Mouse (Mus musculus): ENCODE measurements around the gene Plekha7. TPM values are rescaled to one million over a fixed set of nuclear protein-coding genes. Genes with fewer than 3 reads are reported as not detected.

Gene Plekha7
- polyA plus RNA-seq, 1 experiment from 2014 or later, result 6.7 TPM

DNA sequence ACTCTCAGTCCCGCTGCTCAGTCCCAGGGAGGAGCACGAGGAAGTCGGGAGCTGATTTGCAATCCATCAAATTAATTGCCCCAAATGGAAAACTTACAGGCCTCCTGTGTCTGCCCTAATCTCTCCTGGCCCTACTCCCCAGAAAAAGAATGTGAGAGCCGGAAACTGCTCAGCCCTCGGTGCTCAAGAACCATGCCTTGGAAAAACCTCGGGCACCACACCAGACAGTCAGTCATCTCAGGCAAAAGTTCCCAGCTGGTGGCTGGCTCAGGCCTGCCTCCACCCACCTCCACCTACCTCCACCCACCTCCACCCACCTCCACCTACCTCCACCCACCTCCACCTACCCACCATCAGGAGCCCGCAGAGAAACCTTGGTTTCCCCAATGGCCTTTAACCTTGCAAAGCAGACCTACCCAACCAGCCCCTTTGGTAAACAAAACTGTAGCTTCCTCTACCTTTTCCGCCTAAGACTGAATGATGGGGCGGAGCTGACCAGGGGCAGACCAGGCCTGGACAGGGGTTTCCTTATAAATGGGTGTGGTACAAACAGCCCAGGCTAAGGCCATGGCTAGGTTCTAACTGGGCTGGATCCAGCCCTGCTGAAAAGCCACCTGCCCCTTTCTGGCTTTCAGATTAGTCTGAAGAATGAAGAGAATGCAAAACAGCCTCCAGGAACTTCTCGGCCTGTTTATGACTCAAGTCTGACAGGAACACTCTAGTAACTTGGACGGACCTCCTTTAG, 21.4 kb downstream of the Plekha7 start:
- no peak overlapping the region for H3K4me2 ChIP-seq
- no peaks in the 10 kb centered on the region for H3K9me3 ChIP-seq
- no peak for ATAC-seq (ENCODE audit: low read depth)
- peaks cover 20% of the 10 kb centered on the region for H3K4me1 ChIP-seq (replicated peaks)
- WGBS, result 43% methylated on average over 11 of the region's 11 CpGs
- H3K9ac ChIP-seq, result no peak overlapping the region
- H3K4me3 ChIP-seq, result no peak overlapping the region
- H3K36me3 ChIP-seq, result no peaks in the 10 kb centered on the region
- H3K27ac ChIP-seq (replicated peaks), result no peak overlapping the region
- no peaks in the 10 kb centered on the region for H3K27me3 ChIP-seq

DNA sequence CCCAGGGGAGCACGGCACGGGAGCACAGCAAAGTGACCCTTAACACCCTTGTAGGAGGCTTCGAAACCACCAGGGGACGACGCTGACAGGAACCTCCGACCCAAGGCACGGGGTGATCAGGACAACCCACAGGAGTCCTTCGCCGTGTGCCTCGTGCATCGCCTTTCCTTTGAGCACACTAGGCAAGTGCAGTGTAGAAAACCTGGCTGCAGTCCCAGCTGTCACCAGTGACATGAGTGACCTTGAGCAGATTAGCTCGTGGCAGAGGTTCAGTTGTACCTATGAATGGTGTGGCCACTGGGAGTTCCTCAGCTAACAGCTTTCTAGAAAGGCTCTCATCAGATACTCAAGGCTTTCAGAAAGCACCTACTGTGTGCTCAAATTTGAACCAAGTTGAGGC, 22.0 kb downstream of the Plekha7 start:
- no peaks in the 10 kb centered on the region for H3K36me3 ChIP-seq
- no peak for ATAC-seq (ENCODE audit: low read depth)
- peaks cover 26% of the 10 kb centered on the region for H3K4me1 ChIP-seq (replicated peaks)
- H3K9ac ChIP-seq, result no peak overlapping the region
- H3K27me3 ChIP-seq, result no peaks in the 10 kb centered on the region
- 76% methylated on average over 12 of the region's 12 CpGs for WGBS
- no peak overlapping the region for H3K27ac ChIP-seq (replicated peaks)
- no peak overlapping the region for H3K4me2 ChIP-seq
- H3K9me3 ChIP-seq, result no peaks in the 10 kb centered on the region
- no peak overlapping the region for H3K4me3 ChIP-seq

DNA sequence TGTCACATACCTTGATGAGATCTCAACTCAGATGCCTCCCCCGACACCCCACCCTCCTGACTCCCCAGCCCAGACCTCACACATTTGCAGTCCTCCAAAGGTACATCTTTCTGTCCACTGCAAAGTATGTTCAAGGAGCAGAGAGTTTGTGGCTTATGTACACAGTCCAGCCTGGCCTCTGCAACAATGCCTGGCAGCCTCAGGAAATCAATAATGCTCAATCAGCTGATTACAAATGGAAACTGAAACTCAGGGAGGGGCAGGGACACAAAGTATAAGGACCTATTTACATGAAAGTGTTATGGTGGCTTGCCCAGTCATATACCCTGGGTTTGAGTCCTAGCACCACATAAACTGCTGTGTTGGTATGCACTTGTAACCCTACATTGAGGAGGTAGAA, 23.0 kb downstream of the Plekha7 start:
- Histone ChIP-seq H3K4me3 (no peak overlapping the region), H3K9ac (no peak overlapping the region), H3K4me1 (replicated peaks) (peaks cover 35% of the 10 kb centered on the region), H3K27me3 (no peaks in the 10 kb centered on the region), H3K9me3 (no peaks in the 10 kb centered on the region), H3K27ac (replicated peaks) (no peak overlapping the region), H3K36me3 (no peaks in the 10 kb centered on the region), H3K4me2 (no peak overlapping the region)
- ATAC-seq (ENCODE audit: low read depth), result no peak
- WGBS, result 96% methylated on average over 1 of the region's 1 CpGs

- Histone ChIP-seq H3K27ac (replicated peaks) (peak overlapping the region; percentile 67), H3K4me1 (replicated peaks) (peaks cover 46% of the 10 kb centered on the region)
- WGBS, result 7% methylated on average over 11 of the region's 11 CpGs
These were observed 25.4 kb downstream of the Plekha7 start for GRCm38 (mm10) chr7:116282755-116283154.

GRCm38 (mm10) chr7:116280126-116280525, 28.1 kb downstream of the Plekha7 start:
- no peak overlapping the region for H3K4me2 ChIP-seq
- no peaks in the 10 kb centered on the region for H3K27me3 ChIP-seq
- no peak overlapping the region for H3K27ac ChIP-seq (replicated peaks)
- H3K4me1 ChIP-seq (replicated peaks), result peaks cover 46% of the 10 kb centered on the region
- no peaks in the 10 kb centered on the region for H3K9me3 ChIP-seq
- no peaks in the 10 kb centered on the region for H3K36me3 ChIP-seq
- no peak overlapping the region for H3K4me3 ChIP-seq
- no peak overlapping the region for H3K9ac ChIP-seq
- WGBS, result 32% methylated on average over 5 of the region's 5 CpGs
- no peak for ATAC-seq (ENCODE audit: low read depth)

More at GRCm38 (mm10) chr7:116282755-116283154, 25.4 kb downstream of the Plekha7 start:
- Histone ChIP-seq H3K9me3 (no peaks in the 10 kb centered on the region), H3K9ac (no peak overlapping the region), H3K4me2 (0 out of 2 replicates have a peak overlapping the region, but pooled peaks have one; percentile 13), H3K27me3 (no peaks in the 10 kb centered on the region), H3K36me3 (no peaks in the 10 kb centered on the region), H3K4me3 (no peak overlapping the region)
- ATAC-seq (ENCODE audit: low read depth), result peak; percentile 78

GRCm38 (mm10) chr7:116278280-116278679, 29.9 kb downstream of the Plekha7 start:
- no peak overlapping the region for H3K4me2 ChIP-seq
- H3K4me1 ChIP-seq (replicated peaks), result peaks cover 39% of the 10 kb centered on the region
- no peak for ATAC-seq (ENCODE audit: low read depth)
- no peaks in the 10 kb centered on the region for H3K36me3 ChIP-seq
- H3K27ac ChIP-seq (replicated peaks), result no peak overlapping the region
- no peak overlapping the region for H3K4me3 ChIP-seq
- no peak overlapping the region for H3K9ac ChIP-seq
- H3K9me3 ChIP-seq, result no peaks in the 10 kb centered on the region
- WGBS, result 25% methylated on average over 9 of the region's 9 CpGs
- H3K27me3 ChIP-seq, result no peaks in the 10 kb centered on the region

- H3K4me1 ChIP-seq (replicated peaks), result peaks cover 21% of the 10 kb centered on the region
- no peak for ATAC-seq (ENCODE audit: low read depth)
- H3K27ac ChIP-seq (replicated peaks), result no peak overlapping the region
- H3K4me2 ChIP-seq, result no peak overlapping the region
- H3K4me3 ChIP-seq, result no peak overlapping the region
- no peaks in the 10 kb centered on the region for H3K9me3 ChIP-seq
- no peaks in the 10 kb centered on the region for H3K36me3 ChIP-seq
- H3K9ac ChIP-seq, result no peak overlapping the region
- no peaks in the 10 kb centered on the region for H3K27me3 ChIP-seq
These were observed 31.9 kb downstream of the Plekha7 start for GRCm38 (mm10) chr7:116276315-116276714.

DNA sequence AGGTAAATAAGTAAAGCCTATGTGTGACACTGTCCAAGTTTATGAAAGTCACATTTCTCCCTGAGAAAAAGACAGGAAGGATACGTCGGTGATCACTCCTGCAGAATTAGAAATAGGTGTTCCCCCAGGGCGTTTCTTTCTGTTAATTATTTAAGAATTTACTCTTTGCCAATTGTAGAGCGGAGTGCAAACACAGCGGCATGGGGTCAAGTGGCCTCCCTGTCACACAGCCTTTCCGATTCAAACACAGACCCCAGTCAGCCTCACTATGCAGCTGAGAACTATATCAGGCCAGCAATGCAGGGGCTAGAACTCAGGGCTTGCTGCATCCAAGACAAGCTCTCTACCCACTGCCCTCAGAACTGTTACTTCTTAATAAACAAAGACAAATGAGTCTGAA, 35.1 kb downstream of the Plekha7 start:
- Histone ChIP-seq H3K4me1 (replicated peaks) (peaks cover 11% of the 10 kb centered on the region), H3K4me3 (no peak overlapping the region), H3K9me3 (no peaks in the 10 kb centered on the region), H3K27ac (replicated peaks) (no peak overlapping the region), H3K4me2 (no peak overlapping the region), H3K36me3 (no peaks in the 10 kb centered on the region), H3K9ac (no peak overlapping the region), H3K27me3 (no peaks in the 10 kb centered on the region)
- 91% methylated on average over 6 of the region's 6 CpGs for WGBS
- no peak for ATAC-seq (ENCODE audit: low read depth)

DNA sequence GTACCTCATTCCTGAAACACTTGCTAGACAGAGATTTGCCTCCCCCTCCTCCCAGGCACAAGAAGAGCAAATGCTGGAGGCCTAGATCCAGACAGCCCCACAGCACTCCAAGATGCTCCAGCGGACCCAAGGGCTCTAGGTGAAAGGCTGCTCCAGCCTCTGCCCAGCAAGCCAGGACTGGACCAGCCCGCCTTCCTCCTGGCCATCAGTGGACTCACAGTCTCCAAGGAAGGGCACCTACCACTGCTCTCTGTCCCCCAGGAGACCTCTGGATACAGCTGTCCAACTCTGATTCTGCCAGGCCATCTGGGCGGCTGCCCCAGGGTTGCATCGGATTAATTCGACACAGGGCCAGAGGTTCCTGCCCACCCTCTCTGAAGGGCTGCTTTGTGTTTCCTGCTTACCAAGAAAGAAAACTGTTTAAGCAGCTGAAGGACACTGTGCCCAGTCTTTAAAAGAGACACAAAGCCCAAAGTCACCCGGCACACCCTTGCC, 38.6 kb downstream of the Plekha7 start:
- WGBS, result 67% methylated on average over 6 of the region's 6 CpGs
- Histone ChIP-seq H3K27ac (replicated peaks) (no peak overlapping the region), H3K4me3 (no peak overlapping the region), H3K27me3 (no peaks in the 10 kb centered on the region), H3K4me1 (replicated peaks) (peaks cover 13% of the 10 kb centered on the region), H3K36me3 (no peaks in the 10 kb centered on the region), H3K4me2 (no peak overlapping the region), H3K9ac (no peak overlapping the region), H3K9me3 (no peaks in the 10 kb centered on the region)
- ATAC-seq (ENCODE audit: low read depth), result no peak

- Histone ChIP-seq H3K4me2 (no peak overlapping the region), H3K27ac (replicated peaks) (no peak overlapping the region), H3K27me3 (no peaks in the 10 kb centered on the region), H3K9ac (no peak overlapping the region), H3K4me3 (no peak overlapping the region), H3K9me3 (no peaks in the 10 kb centered on the region), H3K36me3 (no peaks in the 10 kb centered on the region), H3K4me1 (replicated peaks) (peaks cover 21% of the 10 kb centered on the region)
- ATAC-seq (ENCODE audit: low read depth), result no peak
- whole genome bisulfite sequencing, result 61% methylated on average over 13 of the region's 13 CpGs
These were observed 39.9 kb downstream of the Plekha7 start for GRCm38 (mm10) chr7:116268113-116268926.

DNA sequence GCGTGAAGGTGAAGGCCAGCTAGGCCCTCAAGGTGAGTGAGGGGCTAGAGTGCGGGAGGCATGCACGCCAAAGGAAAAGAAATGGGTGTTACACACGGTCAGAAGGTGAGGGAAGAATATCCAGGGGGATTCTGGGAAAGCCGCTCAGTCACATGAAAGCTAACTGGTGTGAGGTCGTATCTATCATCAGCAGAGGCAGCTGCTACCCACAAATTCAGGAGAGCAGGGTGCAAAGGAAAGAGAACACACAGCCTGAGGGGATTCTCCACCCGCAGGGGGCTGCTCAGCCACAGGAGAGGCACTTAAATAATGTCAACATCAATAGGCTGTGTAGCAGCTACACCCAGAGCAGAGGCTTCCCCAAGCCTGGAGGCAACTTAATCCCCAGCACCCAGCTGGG, 44.9 kb downstream of the Plekha7 start:
- no peak overlapping the region for H3K27ac ChIP-seq (replicated peaks)
- H3K4me2 ChIP-seq, result no peak overlapping the region
- H3K36me3 ChIP-seq, result no peaks in the 10 kb centered on the region
- no peak overlapping the region for H3K4me3 ChIP-seq
- no peaks in the 10 kb centered on the region for H3K9me3 ChIP-seq
- H3K9ac ChIP-seq, result no peak overlapping the region
- no peak for ATAC-seq (ENCODE audit: low read depth)
- 55% methylated on average over 7 of the region's 7 CpGs for WGBS
- no peaks in the 10 kb centered on the region for H3K27me3 ChIP-seq
- peaks cover 25% of the 10 kb centered on the region for H3K4me1 ChIP-seq (replicated peaks)

GRCm38 (mm10) chr7:116262508-116262907, 45.7 kb downstream of the Plekha7 start:
- no peak overlapping the region for H3K27ac ChIP-seq (replicated peaks)
- no peak overlapping the region for H3K9ac ChIP-seq
- ATAC-seq (ENCODE audit: low read depth), result no peak
- no peaks in the 10 kb centered on the region for H3K9me3 ChIP-seq
- WGBS, result 38% methylated on average over 2 of the region's 2 CpGs
- peaks cover 19% of the 10 kb centered on the region for H3K4me1 ChIP-seq (replicated peaks)
- H3K4me3 ChIP-seq, result no peak overlapping the region
- H3K4me2 ChIP-seq, result no peak overlapping the region
- H3K27me3 ChIP-seq, result no peaks in the 10 kb centered on the region
- H3K36me3 ChIP-seq, result no peaks in the 10 kb centered on the region
